Mouse (Mus musculus): ENCODE results near the gene Dars.

DNA sequence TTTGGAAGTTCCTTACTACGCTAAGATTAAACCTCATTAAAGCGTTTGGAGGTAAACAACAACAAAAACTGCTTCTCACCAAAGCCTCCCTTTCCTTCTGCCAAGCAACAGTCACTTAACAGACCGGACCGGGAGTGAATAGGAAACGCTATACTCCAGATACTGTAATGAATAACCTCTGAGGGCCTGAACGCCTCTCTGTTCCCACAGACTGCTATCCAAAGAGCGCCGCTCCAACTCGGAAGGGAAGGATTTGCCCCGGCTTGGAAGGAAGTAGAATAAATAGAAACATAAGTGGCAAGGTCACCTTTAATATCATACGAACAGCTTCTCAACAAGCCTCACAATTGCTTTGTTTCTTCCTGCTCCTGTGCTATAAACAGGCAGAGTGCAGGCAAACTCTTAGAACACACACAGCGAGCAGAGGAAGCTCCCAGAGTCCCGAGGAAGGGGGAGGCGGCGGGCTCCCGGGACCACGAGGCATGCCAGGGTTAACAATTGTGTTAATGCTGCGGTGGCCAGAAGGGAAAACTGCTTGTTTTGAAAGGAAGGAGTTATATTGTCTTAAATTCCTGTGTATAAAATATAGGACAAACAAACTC lies 39.8 kb upstream of the Dars start:
- TF ChIP-seq POLR2A (IDR thresholded peaks at IDR 0.05; ENCODE audit: low read depth, low read length) (no peak), CTCF (IDR thresholded peaks at IDR 0.05; ENCODE audit: extremely low read depth, insufficient read depth, insufficient read length, insufficient replicate concordance) (no peak)
